Mouse (Mus musculus): Measurements from ENCODE around the gene Pou6f2.

GRCm38 (mm10) chr13:18128053-18128452, 269.4 kb downstream of the Pou6f2 start:
- no peak for TF ChIP-seq CTCF (IDR thresholded peaks at IDR 0.05; ENCODE audit: low read depth)
- no peak for TF ChIP-seq EP300 (IDR thresholded peaks at IDR 0.05; ENCODE audit: low read depth)

Data from liver, embryonic 14.5 days (tissue).